Mouse (Mus musculus): Measurements from ENCODE around the gene Peg3.
A peak's percentile ranks its signal among the peaks of the same experiment; 100 is the strongest.

Gene Peg3

DNA sequence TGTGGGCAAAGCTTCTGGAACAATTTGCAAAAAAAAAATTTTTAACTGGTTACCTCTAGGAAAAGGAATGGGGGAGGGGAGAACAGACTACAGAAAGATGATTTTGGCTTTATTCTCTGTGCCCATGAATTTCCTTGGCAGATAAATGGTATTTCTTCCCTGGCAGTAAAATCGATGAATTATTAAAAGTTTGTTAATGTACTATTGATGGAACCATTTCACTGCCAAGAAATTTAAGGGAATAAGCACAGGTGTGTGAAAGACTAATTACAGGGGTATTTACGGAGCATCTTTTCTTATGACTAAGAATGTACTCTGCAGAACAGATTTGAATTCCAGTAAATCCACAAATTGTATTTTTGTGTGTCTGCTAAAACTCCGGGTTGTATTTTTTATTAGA, 1.1 kb upstream of the Peg3 start:
- no peaks in the 10 kb centered on the region for H3K36me3 ChIP-seq (ENCODE audit: insufficient read depth, low read length)
- TF ChIP-seq CTCF (conservative IDR thresholded peaks at IDR 0.05; ENCODE audit: low read length) (no peak), POU5F1 (IDR thresholded peaks at IDR 0.05; ENCODE audit: borderline replicate concordance, low read length) (no peak)
- H3K27me3 ChIP-seq (ENCODE audit: insufficient read depth, low read length) = no peaks in the 10 kb centered on the region
- peaks cover 19% of the 10 kb centered on the region for H3K4me1 ChIP-seq (replicated peaks; ENCODE audit: low read depth, low read length)
- H3K4me3 ChIP-seq (replicated peaks; ENCODE audit: low read length) = no peak overlapping the region
- H3K9me3 ChIP-seq (ENCODE audit: low read length) = peaks cover 66% of the 10 kb centered on the region

DNA sequence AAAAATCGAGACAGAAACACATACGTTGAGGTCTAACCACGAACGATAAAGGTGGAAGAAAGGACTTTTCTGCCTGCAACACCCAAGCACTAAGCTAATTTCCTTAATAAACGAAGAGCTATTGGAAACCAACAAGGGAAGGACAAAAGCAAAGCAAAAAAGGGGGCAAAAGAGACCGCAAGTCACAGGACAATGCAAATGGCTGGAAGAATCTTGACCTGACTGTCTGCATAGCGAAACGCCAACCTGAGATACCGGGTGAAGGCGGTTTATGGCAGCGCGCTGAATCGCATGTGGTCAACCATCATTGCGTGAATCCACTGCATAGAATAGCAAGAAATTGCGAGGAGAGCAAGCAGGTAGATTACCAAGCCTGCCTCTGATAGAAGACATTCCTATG, 570 bp upstream of the Peg3 start:
- Histone ChIP-seq H3K27me3 (ENCODE audit: insufficient read depth, low read length) (no peaks in the 10 kb centered on the region), H3K36me3 (ENCODE audit: insufficient read depth, low read length) (peaks cover 5% of the 10 kb centered on the region), H3K4me3 (replicated peaks; ENCODE audit: low read length) (peak overlapping the region; percentile 88), H3K9me3 (ENCODE audit: low read length) (peaks cover 70% of the 10 kb centered on the region), H3K4me1 (replicated peaks; ENCODE audit: low read depth, low read length) (peaks cover 21% of the 10 kb centered on the region)
- no peak for TF ChIP-seq NANOG (IDR thresholded peaks at IDR 0.05; ENCODE audit: borderline replicate concordance, low read length)
- TF ChIP-seq CTCF (conservative IDR thresholded peaks at IDR 0.05; ENCODE audit: low read length) = no peak

GRCm38 (mm10) chr7:6729061-6729817, 992 bp downstream of the Peg3 start:
- Histone ChIP-seq H3K27me3 (ENCODE audit: insufficient read depth, low read length) (no peaks in the 10 kb centered on the region), H3K36me3 (ENCODE audit: insufficient read depth, low read length) (peaks cover 20% of the 10 kb centered on the region), H3K9me3 (ENCODE audit: low read length) (peaks cover 85% of the 10 kb centered on the region), H3K4me1 (replicated peaks; ENCODE audit: low read depth, low read length) (peaks cover 21% of the 10 kb centered on the region), H3K4me3 (replicated peaks; ENCODE audit: low read length) (peak overlapping the region; percentile 88)
- TF ChIP-seq POU5F1 (IDR thresholded peaks at IDR 0.05; ENCODE audit: borderline replicate concordance, low read length) (no peak; the same call in 1 of the 2 replicates), NANOG (IDR thresholded peaks at IDR 0.05; ENCODE audit: borderline replicate concordance, low read length) (no peak), CTCF (conservative IDR thresholded peaks at IDR 0.05; ENCODE audit: low read length) (no peak)

- Histone ChIP-seq H3K9me3 (ENCODE audit: low read length) (peaks cover 92% of the 10 kb centered on the region), H3K36me3 (ENCODE audit: insufficient read depth, low read length) (peaks cover 28% of the 10 kb centered on the region), H3K4me1 (replicated peaks; ENCODE audit: low read depth, low read length) (peaks cover 21% of the 10 kb centered on the region), H3K27me3 (ENCODE audit: insufficient read depth, low read length) (no peaks in the 10 kb centered on the region), H3K4me3 (replicated peaks; ENCODE audit: low read length) (peak overlapping the region; percentile 88)
- TF ChIP-seq NANOG (IDR thresholded peaks at IDR 0.05; ENCODE audit: borderline replicate concordance, low read length) (no peak), POU5F1 (IDR thresholded peaks at IDR 0.05; ENCODE audit: borderline replicate concordance, low read length) (no peak), CTCF (conservative IDR thresholded peaks at IDR 0.05; ENCODE audit: low read length) (no peak)
Observed at GRCm38 (mm10) chr7:6728263-6728931, 1.8 kb downstream of the Peg3 start.

DNA sequence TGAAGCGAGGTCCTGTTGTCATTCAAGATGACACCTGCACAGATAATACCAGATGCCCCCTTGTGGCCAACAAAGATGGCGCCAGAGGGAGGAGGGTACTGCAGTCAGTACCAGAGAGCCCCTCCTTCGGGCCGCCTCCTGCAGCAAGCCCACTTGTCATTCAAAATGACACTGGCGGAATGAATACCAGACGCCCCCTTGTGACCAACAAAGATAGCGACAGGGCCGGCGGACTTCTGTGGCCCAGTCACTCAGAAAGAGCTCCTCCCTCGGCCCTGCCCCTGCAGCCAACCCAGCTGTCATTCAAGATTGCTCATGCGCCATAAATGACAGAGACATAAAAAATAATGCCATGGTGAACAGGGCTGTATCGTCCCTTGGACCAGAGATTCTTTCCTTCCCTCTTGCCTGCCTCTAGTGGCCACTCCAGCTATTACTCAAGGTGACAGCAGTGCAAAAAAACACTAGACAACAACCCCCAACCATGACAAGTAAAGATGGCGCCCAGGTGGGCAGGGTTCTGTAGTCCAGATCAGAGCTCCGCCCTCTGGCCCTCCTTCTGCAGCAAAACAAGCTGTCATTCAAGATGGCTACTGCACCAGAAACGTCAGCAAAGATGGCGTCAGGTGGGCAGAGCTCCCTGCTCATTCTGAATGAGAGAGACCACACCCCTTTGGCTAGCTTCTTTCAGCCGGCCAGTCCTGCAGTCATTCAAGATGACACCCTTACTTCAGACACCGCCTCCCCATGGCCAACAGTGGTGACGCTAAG, 2.7 kb downstream of the Peg3 start:
- peaks cover 96% of the 10 kb centered on the region for H3K9me3 ChIP-seq (ENCODE audit: low read length)
- H3K27me3 ChIP-seq (ENCODE audit: insufficient read depth, low read length) = no peaks in the 10 kb centered on the region
- H3K36me3 ChIP-seq (ENCODE audit: insufficient read depth, low read length) = peaks cover 28% of the 10 kb centered on the region
- peaks cover 26% of the 10 kb centered on the region for H3K4me1 ChIP-seq (replicated peaks; ENCODE audit: low read depth, low read length)
- TF ChIP-seq POU5F1 (IDR thresholded peaks at IDR 0.05; ENCODE audit: borderline replicate concordance, low read length) = no peak
- TF ChIP-seq CTCF (conservative IDR thresholded peaks at IDR 0.05; ENCODE audit: low read length) = peak; percentile 51
- TF ChIP-seq NANOG (IDR thresholded peaks at IDR 0.05; ENCODE audit: borderline replicate concordance, low read length) = no peak
- peak overlapping the region; percentile 88 for H3K4me3 ChIP-seq (replicated peaks; ENCODE audit: low read length)

DNA sequence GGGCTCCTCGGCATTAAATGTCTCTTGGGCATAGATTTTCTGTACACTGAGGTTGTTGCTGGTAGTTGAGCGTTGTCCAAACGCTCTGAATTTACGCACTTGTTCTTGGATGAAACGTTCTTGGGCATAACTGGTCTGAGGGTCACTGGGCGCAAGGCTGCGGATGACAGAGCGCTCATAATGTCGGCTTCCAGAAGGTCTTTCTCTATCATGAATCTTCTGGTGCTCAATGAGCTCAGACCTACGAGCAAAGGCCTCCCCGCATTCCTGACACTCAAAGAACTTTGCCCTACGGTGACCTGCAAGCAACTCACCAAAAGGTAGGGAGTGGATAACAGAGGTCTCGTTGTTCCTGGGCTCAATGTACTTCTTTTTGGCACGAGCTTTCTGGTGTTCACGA, 20.8 kb downstream of the Peg3 start:
- no peaks in the 10 kb centered on the region for H3K9me3 ChIP-seq (ENCODE audit: low read length)
- peaks cover 86% of the 10 kb centered on the region for H3K36me3 ChIP-seq (ENCODE audit: insufficient read depth, low read length)
- no peaks in the 10 kb centered on the region for H3K4me1 ChIP-seq (replicated peaks; ENCODE audit: low read depth, low read length)
- H3K4me3 ChIP-seq (replicated peaks; ENCODE audit: low read length) = no peak overlapping the region
- H3K27me3 ChIP-seq (ENCODE audit: insufficient read depth, low read length) = 0 out of 2 replicates have a peak, but pooled peaks cover 4% of the 10 kb centered on the region
- TF ChIP-seq POU5F1 (IDR thresholded peaks at IDR 0.05; ENCODE audit: borderline replicate concordance, low read length) (no peak), NANOG (IDR thresholded peaks at IDR 0.05; ENCODE audit: borderline replicate concordance, low read length) (no peak), CTCF (conservative IDR thresholded peaks at IDR 0.05; ENCODE audit: low read length) (no peak)

DNA sequence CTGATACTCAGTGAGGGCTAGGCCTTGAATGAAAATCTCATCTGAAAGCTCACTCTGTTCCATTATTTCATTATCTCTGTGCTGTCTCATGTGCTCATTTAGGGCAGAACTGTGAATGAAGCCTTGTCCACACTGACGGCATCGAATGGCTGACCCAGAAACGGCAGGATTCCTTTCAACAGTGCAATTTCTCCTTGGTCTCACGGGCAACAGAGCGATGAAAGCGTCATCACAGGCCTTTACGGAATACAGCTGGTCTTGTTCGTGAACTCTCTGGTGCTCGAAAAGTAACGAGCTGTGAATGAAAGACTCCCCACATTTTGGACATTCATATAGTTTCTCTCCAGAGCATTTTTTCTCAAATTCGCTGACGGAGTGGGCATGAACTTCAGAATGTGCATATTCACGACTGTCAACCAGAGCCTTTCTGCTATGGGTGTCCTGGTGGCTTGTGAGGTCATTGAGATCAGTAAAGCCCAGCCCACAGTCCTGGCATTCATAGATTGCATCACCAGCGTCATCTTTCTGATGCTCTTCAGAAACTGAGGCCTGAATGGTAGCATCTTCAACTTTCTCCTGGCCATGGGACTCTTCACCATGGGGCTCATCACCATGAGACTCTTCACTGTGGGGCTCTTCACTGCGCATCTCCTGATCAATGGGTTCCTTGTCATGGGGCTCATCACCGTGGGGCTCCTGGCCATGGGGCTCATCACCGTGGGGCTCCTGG, 21.6 kb downstream of the Peg3 start:
- Histone ChIP-seq H3K27me3 (ENCODE audit: insufficient read depth, low read length) (0 out of 2 replicates have a peak, but pooled peaks cover 4% of the 10 kb centered on the region), H3K4me1 (replicated peaks; ENCODE audit: low read depth, low read length) (no peaks in the 10 kb centered on the region), H3K4me3 (replicated peaks; ENCODE audit: low read length) (no peak overlapping the region), H3K36me3 (ENCODE audit: insufficient read depth, low read length) (peaks cover 80% of the 10 kb centered on the region), H3K9me3 (ENCODE audit: low read length) (no peaks in the 10 kb centered on the region)
- no peak for TF ChIP-seq POU5F1 (IDR thresholded peaks at IDR 0.05; ENCODE audit: borderline replicate concordance, low read length)
- TF ChIP-seq CTCF (conservative IDR thresholded peaks at IDR 0.05; ENCODE audit: low read length) = no peak
- TF ChIP-seq NANOG (IDR thresholded peaks at IDR 0.05; ENCODE audit: borderline replicate concordance, low read length) = no peak
